ENCODE assay signal across 1 mouse cellular context in the genomic region with DNA sequence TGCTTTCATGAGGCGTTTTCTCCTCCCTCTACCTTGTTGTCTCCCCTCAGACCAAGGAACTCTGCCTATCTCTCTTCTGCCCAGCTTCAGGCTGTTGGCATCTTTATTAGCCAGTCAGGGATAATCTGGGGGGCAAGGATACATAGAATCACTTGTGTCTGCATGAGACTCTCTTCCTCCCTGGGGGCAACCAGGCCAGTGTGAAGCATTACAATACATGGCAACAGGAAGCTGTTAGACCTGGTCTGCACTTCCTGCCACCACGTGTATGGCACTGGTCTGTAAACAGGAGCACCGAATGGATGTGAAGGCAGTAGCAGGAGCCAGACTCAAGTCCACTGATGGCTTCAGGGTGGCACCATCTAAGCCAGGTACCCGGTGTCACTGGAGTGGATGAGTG.
TF ChIP-seq lines count a peak whose summit lies in the region.

No protein-coding gene starts in this region.

TF ChIP-seq in CH12.LX, 34 proteins besides CTCF, POLR2A, EP300 and RAD21:
- TF ChIP-seq IRF4 (IDR thresholded peaks at IDR 0.05; ENCODE audit: low read depth, low read length) (no peak), CHD1 (IDR thresholded peaks at IDR 0.05; ENCODE audit: low read depth, low read length) (no peak), SIN3A (IDR thresholded peaks at IDR 0.05; ENCODE audit: low read length) (peak; percentile 96), UBTF (IDR thresholded peaks at IDR 0.05; ENCODE audit: low read depth, low read length) (no peak), MAX (IDR thresholded peaks at IDR 0.05; ENCODE audit: low read length) (peak; percentile 97), ELF1 (IDR thresholded peaks at IDR 0.05; ENCODE audit: low read depth, low read length) (peak; percentile 45), MYC (IDR thresholded peaks at IDR 0.05; ENCODE audit: low read depth, low read length) (peak; percentile 83), MEF2A (IDR thresholded peaks at IDR 0.05; ENCODE audit: borderline replicate concordance, low read depth, low read length) (no peak), HCFC1 (IDR thresholded peaks at IDR 0.05; ENCODE audit: low read depth, low read length) (no peak), BHLHE40 (IDR thresholded peaks at IDR 0.05; ENCODE audit: low read depth, low read length) (peak; percentile 54), NELFE (IDR thresholded peaks at IDR 0.05; ENCODE audit: low read depth, low read length) (no peak), MXI1 (IDR thresholded peaks at IDR 0.05; ENCODE audit: low read depth, low read length) (peak; percentile 97), POLR2AphosphoS2 (IDR thresholded peaks at IDR 0.05; ENCODE audit: low read depth, low read length) (peak; percentile 13; the same call in 1 of the 2 replicates)
